Mouse (Mus musculus): Measurements from ENCODE around the gene Tmprss4.

DNA sequence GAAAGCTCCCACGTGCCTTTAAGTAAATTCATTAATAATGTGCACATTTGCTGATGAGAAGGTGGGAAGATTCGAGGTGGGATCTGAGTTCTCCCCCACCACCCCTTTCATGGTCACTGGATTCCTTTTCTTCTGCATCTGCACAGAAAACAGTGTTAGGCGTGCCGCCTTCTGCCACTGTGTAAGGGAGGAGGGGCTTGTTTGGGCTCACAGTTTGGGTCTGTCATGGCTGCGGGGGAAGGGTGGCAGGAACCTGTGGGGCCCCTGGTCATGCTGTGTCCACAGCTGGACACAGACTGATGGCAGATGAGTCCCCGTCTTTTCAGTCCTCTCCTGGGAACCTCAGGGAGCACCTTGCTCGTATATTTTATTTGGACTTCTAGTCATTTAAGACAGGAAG is 32.9 kb upstream of the Tmprss4 start:
- TF ChIP-seq CTCF (IDR thresholded peaks at IDR 0.05; ENCODE audit: low read depth, low read length) (no peak), POLR2A (IDR thresholded peaks at IDR 0.05; ENCODE audit: insufficient read depth, low read length) (no peak), EP300 (IDR thresholded peaks at IDR 0.05; ENCODE audit: insufficient read depth, low read depth, low read length) (no peak)

All from ES-Bruce4 (cell line).